Mouse (Mus musculus) granulocyte monocyte progenitor cell, adult 5-6 weeks (primary cell): Measurements from ENCODE around the gene Gm44511. TPM values are rescaled to one million over a fixed set of nuclear protein-coding genes. Genes with fewer than 3 reads are reported as not detected.
"Not testable (repeated sequence)": the region's sequence is repeated elsewhere in the genome, so short reads cannot be mapped to it uniquely, and the experiment has no call there.

Experiments
- ATAC-seq: replicated peaks from 2 replicates; pipeline ENCODE4 v1.8.0; 2016; ENCODE audit warnings: mild to moderate bottlenecking, moderate TSS enrichment, inconsistent platforms; ENCODE audit not compliant: poor library complexity, severe bottlenecking
- total RNA-seq, 2 experiments: library from RNA; stranded (forward) in 1 of 2; stranded (reverse) in 1 of 2; fragments of 200-712, 200-1000 nt in 1 of 2; fragments of >200 nt in 1 of 2; fragmentation: Nextera tagmentation in 1 of 2; gene quantifications; 2 replicates each; pipeline ENCODE4 v1.2.3; 2014 to 2017

Gene Gm44511
- total RNA-seq, 2 experiments from 2014 or later: not detected

DNA sequence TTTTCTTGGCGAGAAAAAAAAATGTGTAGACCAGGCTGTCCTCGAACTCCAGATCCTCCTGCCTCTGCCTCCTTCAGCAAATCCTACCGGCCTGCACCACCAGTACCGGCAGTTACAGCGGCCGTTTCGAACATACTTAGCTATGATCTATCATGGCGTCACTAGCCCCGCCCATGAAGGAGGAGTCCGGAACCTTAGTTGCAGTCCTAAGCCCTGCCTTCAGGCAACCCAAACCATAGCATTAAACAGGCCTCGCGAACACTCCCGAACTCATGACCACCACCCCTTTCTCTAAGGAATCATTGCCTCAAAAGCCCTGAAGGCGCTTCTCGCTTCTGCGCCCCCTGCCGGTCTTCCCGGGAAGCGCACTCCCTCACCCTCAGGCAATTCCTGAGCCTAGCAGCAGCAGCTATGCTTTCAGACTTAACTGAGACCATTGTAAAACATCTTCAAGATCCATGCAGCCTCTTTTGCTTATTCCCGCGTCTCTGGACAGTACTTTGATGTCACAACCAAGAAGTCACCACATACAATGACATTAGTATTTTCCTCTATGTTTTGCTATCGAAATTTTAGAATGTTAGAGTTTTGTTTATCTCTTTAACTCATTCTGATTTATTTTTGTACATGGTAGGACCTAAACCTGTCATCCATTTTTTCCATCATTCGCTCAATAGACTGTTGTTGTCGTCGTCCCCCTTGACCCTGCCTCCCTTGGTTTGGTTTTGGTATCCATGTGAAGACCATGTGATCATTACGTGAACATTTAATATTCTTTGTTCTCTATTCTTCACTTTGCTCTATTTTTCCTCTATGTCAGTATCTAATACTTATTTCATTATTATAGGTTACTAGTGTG is 22.9 kb downstream of the Gm44511 start:
- peak; percentile 75 for ATAC-seq

- ATAC-seq: no peak
These were observed 23.6 kb downstream of the Gm44511 start for GRCm38 (mm10) chr6:128802557-128802956.

GRCm38 (mm10) chr6:128800696-128801095 is 25.4 kb downstream of the Gm44511 start:
- not testable (repeated sequence) for ATAC-seq

DNA sequence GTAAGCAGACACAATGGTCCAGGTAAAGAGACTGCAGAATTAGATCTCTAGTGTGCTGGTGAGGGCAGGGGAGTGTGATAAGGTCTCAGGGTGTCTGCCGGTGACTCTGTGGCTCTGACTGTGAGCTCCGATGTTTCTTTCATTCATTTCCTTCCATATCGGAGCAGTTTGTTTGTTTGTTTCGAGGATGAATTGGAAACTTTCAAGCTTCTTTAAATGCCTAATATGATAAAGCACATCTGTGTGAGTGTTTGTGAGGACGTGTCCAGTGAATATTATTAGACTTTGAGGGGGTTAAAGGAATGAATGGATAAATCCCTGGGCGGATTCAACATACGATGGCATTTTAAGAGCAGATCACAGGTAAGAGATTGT is 26.2 kb downstream of the Gm44511 start:
- no peak for ATAC-seq

DNA sequence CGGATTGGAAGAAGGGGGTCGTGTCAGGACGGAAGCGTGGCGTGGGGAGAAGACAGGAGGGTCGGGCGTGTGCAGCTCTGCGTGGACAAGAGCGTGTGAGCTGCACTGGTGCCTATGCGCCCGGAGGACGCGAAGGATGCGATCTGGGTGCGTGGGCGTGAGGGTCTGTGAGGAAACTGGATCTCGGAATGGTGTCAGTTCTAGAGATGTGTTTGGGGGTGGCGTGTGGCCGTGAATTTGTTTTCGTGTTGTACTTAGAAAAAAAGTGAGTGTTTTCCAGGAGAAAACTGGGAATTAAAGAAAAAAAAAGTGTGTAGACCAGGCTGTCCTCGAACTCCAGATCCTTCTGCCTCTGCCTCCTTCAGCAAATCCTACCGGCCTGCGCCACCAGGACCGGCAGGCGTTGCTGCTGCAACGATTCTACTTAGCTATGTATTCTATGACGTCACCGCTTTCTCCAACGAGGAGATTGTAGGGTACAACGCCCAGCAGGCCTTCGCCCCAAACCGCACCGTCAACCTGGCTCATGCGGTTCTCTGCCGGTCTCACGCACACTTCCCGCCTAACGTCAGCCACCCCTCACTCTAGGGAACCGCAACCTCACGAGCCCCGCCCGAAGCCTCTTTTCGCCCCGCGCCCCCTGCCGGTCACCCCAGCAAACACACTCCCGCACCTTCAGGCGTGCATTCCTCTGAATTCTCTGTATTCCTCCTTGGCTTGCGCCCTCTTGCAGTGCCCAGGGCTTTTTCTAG is 26.8 kb downstream of the Gm44511 start:
- peak; percentile 52 for ATAC-seq

GRCm38 (mm10) chr6:128798772-128799143 is 27.4 kb downstream of the Gm44511 start:
- ATAC-seq: peak; percentile 8

DNA sequence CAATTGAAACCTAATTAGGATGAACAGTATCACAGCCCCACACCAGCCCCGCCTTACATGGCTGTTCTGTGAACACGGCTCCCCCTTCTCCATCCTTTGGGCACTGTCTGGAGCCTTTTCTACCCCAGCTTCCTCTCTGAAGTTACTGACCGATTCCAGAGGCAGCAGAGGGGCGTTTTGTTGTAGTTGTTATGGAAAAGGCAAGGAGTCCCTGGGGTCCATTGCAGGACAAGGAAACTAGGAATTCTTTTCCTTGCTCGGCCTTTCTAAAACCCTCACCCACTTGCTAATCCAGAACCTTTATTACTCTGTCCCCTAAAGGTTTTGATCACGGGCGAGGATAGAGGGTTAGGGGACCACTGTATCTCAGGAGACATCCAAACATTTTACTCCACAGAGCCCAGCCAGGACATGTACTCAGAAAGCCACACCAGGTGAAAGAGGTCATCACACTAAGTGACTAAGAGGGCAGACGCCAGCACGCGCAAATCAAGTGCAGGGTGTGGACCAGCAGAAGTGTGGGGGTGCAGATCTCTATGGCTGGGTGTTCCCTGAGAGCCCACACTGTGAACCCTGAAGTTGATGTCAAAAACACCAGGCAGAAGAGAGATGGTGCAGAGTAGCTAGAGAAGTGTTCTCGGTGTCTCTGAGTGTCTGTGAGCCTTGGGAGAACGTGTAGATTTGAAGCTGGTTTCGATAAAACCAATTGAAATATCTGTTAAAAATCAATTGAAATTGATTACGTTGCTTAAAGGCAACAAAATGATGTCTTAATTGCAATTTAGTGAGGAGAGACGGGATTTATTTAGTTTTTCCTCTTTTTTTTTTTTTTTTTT is 28.0 kb downstream of the Gm44511 start:
- no peak for ATAC-seq

DNA sequence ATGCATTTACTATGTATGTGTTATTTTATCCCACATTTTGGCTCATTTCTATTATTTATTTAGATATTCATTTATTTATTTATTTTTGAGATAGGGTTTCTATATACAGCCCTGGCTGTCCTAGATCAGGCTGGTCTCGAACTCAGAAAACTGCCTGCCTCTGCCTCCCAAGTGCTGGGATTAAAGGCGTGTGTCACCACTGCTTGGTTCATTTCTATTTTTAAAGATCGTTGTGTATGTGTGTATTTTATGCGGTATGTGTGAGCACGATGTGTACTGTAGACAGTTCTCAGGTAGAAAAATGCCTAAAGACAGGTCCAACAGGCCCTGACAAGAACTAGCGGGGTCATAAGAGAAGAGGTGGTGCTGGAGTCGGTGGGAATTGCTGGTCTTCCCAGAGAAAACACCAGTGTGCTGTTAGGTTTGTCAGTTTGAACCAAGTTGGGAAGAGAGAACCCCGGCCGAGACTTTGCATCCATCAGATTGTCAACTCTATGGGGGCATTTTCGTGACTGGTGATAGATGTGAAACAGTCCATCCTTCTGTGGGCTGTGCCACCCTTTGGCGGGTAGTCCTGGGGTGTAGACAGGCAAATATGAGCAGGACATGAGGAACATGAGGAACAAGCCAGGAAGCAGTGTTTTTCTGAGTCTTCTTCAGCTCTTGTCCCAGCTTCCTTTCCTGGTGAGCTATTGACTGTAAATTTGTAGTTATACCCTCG is 28.8 kb downstream of the Gm44511 start:
- ATAC-seq: no peak

GRCm38 (mm10) chr6:128796321-128796955 is 29.7 kb downstream of the Gm44511 start:
- ATAC-seq: peak; percentile 41

- no peak for ATAC-seq
These were observed 32.4 kb downstream of the Gm44511 start for GRCm38 (mm10) chr6:128793734-128794133.

DNA sequence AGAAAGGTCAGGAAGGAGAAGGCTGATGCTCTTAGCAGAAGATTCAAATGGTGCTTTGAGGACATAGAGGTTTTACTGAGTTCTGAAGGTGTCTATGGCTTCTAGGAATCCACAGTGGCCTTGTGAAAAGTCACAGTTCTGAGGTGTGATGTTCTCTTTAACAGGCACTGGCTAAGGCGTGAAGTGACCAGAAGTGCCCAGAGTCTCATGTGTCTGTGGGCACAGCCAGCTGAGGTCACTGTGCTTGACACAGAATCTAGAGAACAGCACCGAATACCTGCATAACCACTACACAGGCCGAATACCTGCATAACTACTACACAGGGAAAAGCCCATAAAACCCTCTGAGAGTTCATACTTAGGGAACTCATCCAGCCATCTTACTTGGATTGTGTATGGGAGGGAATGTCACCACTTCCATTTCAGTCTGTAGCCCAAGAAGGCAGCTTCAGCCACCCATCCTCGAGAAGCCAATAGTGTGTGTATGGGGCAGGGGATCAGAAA is 35.6 kb downstream of the Gm44511 start:
- ATAC-seq: not testable (repeated sequence)

DNA sequence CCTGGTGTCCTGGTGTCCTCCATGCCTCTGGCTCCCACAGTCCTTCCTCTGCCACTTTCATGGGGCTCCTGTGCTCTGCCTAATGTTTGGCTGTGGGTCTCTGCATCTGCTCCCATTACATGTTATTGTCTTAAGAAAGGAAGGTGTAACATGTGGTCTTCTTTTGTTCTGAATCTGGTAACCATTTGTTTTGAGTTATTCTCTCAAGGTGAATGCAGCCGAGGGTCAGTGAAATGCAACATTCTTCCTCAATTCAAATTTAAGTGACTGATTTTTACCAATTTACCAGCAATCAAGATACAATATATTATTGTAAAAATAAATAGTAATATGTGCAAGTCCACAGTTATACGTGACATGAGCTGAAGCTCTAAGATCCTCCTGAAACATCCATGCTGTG is 37.0 kb downstream of the Gm44511 start, which contains the start of gene Klrb1c:
TSS of gene Klrb1c (minus strand) at position 101 of the 400 bp plus-strand sequence.
- ATAC-seq: no peak

GRCm38 (mm10) chr6:128788517-128788916 is 37.6 kb downstream of the Gm44511 start:
- peak; percentile 70 for ATAC-seq

DNA sequence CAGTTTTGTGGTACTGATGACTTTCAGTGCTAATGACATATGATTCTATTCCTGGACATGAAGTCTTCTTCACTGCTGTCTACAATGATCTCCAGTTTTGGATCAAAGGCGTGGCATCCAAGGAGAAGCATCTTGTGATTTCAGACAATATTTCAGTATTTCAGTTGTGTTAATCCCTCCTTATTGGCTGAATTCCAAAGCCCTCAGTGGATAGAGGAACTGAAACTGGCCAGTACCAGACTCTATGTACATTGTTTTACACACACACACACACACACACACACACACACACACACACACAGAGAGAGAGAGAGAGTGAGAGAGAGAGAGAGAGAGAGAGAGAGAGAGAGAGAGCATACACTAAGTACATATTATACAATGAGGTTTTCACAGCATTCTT is 39.7 kb downstream of the Gm44511 start:
- ATAC-seq: peak; percentile 66

GRCm38 (mm10) chr6:128769481-128770253 is 56.4 kb downstream of the Gm44511 start:
- no peak for ATAC-seq

- no peak for ATAC-seq
These were observed 58.1 kb downstream of the Gm44511 start for GRCm38 (mm10) chr6:128768047-128768446.

GRCm38 (mm10) chr6:128766486-128767254 is 59.4 kb downstream of the Gm44511 start:
- peak; percentile 72 for ATAC-seq

DNA sequence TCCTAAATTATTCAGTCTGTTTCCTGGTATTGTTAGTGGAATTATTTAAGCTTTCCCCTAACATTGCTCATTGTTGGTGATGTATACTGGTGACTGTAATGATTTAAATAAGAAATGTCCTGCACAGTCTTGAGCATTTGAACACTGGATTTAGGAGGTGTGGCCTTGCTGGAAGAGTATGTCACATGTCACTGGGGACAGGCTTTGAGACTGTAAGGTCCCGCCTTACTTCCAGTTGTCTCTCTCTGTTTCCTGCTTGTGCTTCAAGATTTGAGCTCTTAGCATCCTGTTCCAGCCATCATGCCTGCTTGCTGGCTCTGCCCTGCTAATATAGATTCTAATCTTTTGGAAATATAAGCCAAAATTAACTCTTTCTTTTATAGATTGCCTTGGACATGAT is 60.9 kb downstream of the Gm44511 start:
- no peak for ATAC-seq
